Mouse (Mus musculus): ENCODE measurements around the gene Schip1. TPM values are rescaled to one million over a fixed set of nuclear protein-coding genes. Genes with fewer than 3 reads are reported as not detected.
"Not testable (repeated sequence)": the region's sequence is repeated elsewhere in the genome, so short reads cannot be mapped to it uniquely, and the experiment has no call there.

Schip1 gene
- polyA plus RNA-seq, 1 experiment = 8.0 TPM

- peak overlapping the region; percentile 68 for H3K4me3 ChIP-seq (replicated peaks; ENCODE audit: control insufficient read depth, low read depth, low read length)
- H3K4me1 ChIP-seq (ENCODE audit: control insufficient read depth, insufficient read depth, low read length) = no peaks in the 10 kb centered on the region; the same call in 1 of the 2 replicates
- no peak overlapping the region for H3K27ac ChIP-seq (ENCODE audit: control insufficient read depth, insufficient read depth, low read depth, low read length, poor library complexity)
- TF ChIP-seq CTCF (IDR thresholded peaks at IDR 0.05; ENCODE audit: control insufficient read depth, insufficient read depth, low read length) (peak; percentile 54), POLR2A (IDR thresholded peaks at IDR 0.05; ENCODE audit: borderline replicate concordance, control insufficient read depth, low read depth, low read length) (no peak)
- WGBS = 49% methylated on average over 23 of the region's 23 CpGs
Measured at GRCm38 (mm10) chr3:68056373-68057275, 8.0 kb upstream of the Schip1 start.

GRCm38 (mm10) chr3:68059162-68059800 lies 5.3 kb upstream of the Schip1 start:
- no peaks in the 10 kb centered on the region; the same call in 1 of the 2 replicates for H3K4me1 ChIP-seq (ENCODE audit: control insufficient read depth, insufficient read depth, low read length)
- H3K27ac ChIP-seq (ENCODE audit: control insufficient read depth, insufficient read depth, low read depth, low read length, poor library complexity) = no peak overlapping the region
- H3K4me3 ChIP-seq (replicated peaks; ENCODE audit: control insufficient read depth, low read depth, low read length) = no peak overlapping the region
- 50% methylated on average over 2 of the region's 2 CpGs for WGBS
- 0 out of 2 replicates have a peak, but pooled peaks have one; percentile 11 for TF ChIP-seq CTCF (IDR thresholded peaks at IDR 0.05; ENCODE audit: control insufficient read depth, insufficient read depth, low read length)
- TF ChIP-seq POLR2A (IDR thresholded peaks at IDR 0.05; ENCODE audit: borderline replicate concordance, control insufficient read depth, low read depth, low read length) = no peak

- no peak overlapping the region for H3K4me3 ChIP-seq (replicated peaks; ENCODE audit: control insufficient read depth, low read depth, low read length)
- no peak overlapping the region for H3K27ac ChIP-seq (ENCODE audit: control insufficient read depth, insufficient read depth, low read depth, low read length, poor library complexity)
- WGBS = 63% methylated on average over 9 of the region's 9 CpGs
- TF ChIP-seq POLR2A (IDR thresholded peaks at IDR 0.05; ENCODE audit: borderline replicate concordance, control insufficient read depth, low read depth, low read length) (no peak), CTCF (IDR thresholded peaks at IDR 0.05; ENCODE audit: control insufficient read depth, insufficient read depth, low read length) (no peak)
- H3K4me1 ChIP-seq (ENCODE audit: control insufficient read depth, insufficient read depth, low read length) = no peaks in the 10 kb centered on the region
Measured at GRCm38 (mm10) chr3:68071395-68072386, 7.1 kb downstream of the Schip1 start.

- Histone ChIP-seq H3K4me3 (replicated peaks; ENCODE audit: control insufficient read depth, low read depth, low read length) (no peak overlapping the region), H3K4me1 (ENCODE audit: control insufficient read depth, insufficient read depth, low read length) (no peaks in the 10 kb centered on the region), H3K27ac (ENCODE audit: control insufficient read depth, insufficient read depth, low read depth, low read length, poor library complexity) (no peak overlapping the region)
- TF ChIP-seq CTCF (IDR thresholded peaks at IDR 0.05; ENCODE audit: control insufficient read depth, insufficient read depth, low read length) (no peak), POLR2A (IDR thresholded peaks at IDR 0.05; ENCODE audit: borderline replicate concordance, control insufficient read depth, low read depth, low read length) (no peak)
- 60% methylated on average over 4 of the region's 4 CpGs for WGBS
Measured at GRCm38 (mm10) chr3:68077406-68077805, 12.8 kb downstream of the Schip1 start.

GRCm38 (mm10) chr3:68085024-68085423 lies 20.4 kb downstream of the Schip1 start:
- WGBS = 84% methylated on average over 2 of the region's 2 CpGs
- Histone ChIP-seq H3K27ac (ENCODE audit: control insufficient read depth, insufficient read depth, low read depth, low read length, poor library complexity) (no peak overlapping the region), H3K4me1 (ENCODE audit: control insufficient read depth, insufficient read depth, low read length) (no peaks in the 10 kb centered on the region), H3K4me3 (replicated peaks; ENCODE audit: control insufficient read depth, low read depth, low read length) (no peak overlapping the region)
- TF ChIP-seq CTCF (IDR thresholded peaks at IDR 0.05; ENCODE audit: control insufficient read depth, insufficient read depth, low read length) = no peak
- no peak for TF ChIP-seq POLR2A (IDR thresholded peaks at IDR 0.05; ENCODE audit: borderline replicate concordance, control insufficient read depth, low read depth, low read length)

GRCm38 (mm10) chr3:68092108-68092507 lies 27.5 kb downstream of the Schip1 start:
- Histone ChIP-seq H3K4me3 (replicated peaks; ENCODE audit: control insufficient read depth, low read depth, low read length) (no peak overlapping the region), H3K4me1 (ENCODE audit: control insufficient read depth, insufficient read depth, low read length) (no peaks in the 10 kb centered on the region), H3K27ac (ENCODE audit: control insufficient read depth, insufficient read depth, low read depth, low read length, poor library complexity) (no peak overlapping the region)
- TF ChIP-seq CTCF (IDR thresholded peaks at IDR 0.05; ENCODE audit: control insufficient read depth, insufficient read depth, low read length) = no peak
- no peak for TF ChIP-seq POLR2A (IDR thresholded peaks at IDR 0.05; ENCODE audit: borderline replicate concordance, control insufficient read depth, low read depth, low read length)
- WGBS = 75% methylated on average over 4 of the region's 4 CpGs

GRCm38 (mm10) chr3:68096724-68097431 lies 32.3 kb downstream of the Schip1 start:
- no peak for TF ChIP-seq POLR2A (IDR thresholded peaks at IDR 0.05; ENCODE audit: borderline replicate concordance, control insufficient read depth, low read depth, low read length)
- TF ChIP-seq CTCF (IDR thresholded peaks at IDR 0.05; ENCODE audit: control insufficient read depth, insufficient read depth, low read length) = no peak
- 71% methylated on average over 4 of the region's 4 CpGs for WGBS
- Histone ChIP-seq H3K4me3 (replicated peaks; ENCODE audit: control insufficient read depth, low read depth, low read length) (no peak overlapping the region), H3K4me1 (ENCODE audit: control insufficient read depth, insufficient read depth, low read length) (no peaks in the 10 kb centered on the region), H3K27ac (ENCODE audit: control insufficient read depth, insufficient read depth, low read depth, low read length, poor library complexity) (no peak overlapping the region)

- H3K4me3 ChIP-seq (replicated peaks; ENCODE audit: control insufficient read depth, low read depth, low read length) = not testable (repeated sequence)
Measured at GRCm38 (mm10) chr3:68099561-68099960, 35.0 kb downstream of the Schip1 start.

More at GRCm38 (mm10) chr3:68099561-68099960, 35.0 kb downstream of the Schip1 start:
- WGBS = 77% methylated on average over 6 of the region's 6 CpGs
- H3K4me1 ChIP-seq (ENCODE audit: control insufficient read depth, insufficient read depth, low read length); H3K27ac ChIP-seq (ENCODE audit: control insufficient read depth, insufficient read depth, low read depth, low read length, poor library complexity): not testable (repeated sequence)

Data from bone marrow, adult 2 months (tissue).